Mouse (Mus musculus) right cerebral cortex, postnatal 25 days (tissue): Measurements from ENCODE around the gene Htr1d.

Source experiments
- DNase-seq: peaks from one replicate; pipeline ENCODE4 v3.0.0; 2022

Htr1d gene

GRCm38 (mm10) chr4:136452792-136453191 is 29.5 kb downstream of the Htr1d start:
- no peak for DNase-seq

GRCm38 (mm10) chr4:136454850-136455260 is 31.5 kb downstream of the Htr1d start:
- peak; percentile 63 for DNase-seq

- no peak for DNase-seq
Observed at GRCm38 (mm10) chr4:136456516-136457218, 33.3 kb downstream of the Htr1d start.

GRCm38 (mm10) chr4:136458276-136458675 is 35.0 kb downstream of the Htr1d start:
- no peak for DNase-seq

- DNase-seq: no peak
Observed at GRCm38 (mm10) chr4:136459210-136459609, 35.9 kb downstream of the Htr1d start.

- DNase-seq: no peak
Observed at GRCm38 (mm10) chr4:136461206-136461605, 37.9 kb downstream of the Htr1d start.

GRCm38 (mm10) chr4:136461761-136462085 is 38.4 kb downstream of the Htr1d start:
- no peak for DNase-seq

- DNase-seq: peak; percentile 74
Observed at GRCm38 (mm10) chr4:136462086-136462838, 38.9 kb downstream of the Htr1d start, which contains the start of gene 6030445D17Rik. Gene 6030445D17Rik, plus strand, starts transcription at chr4:136462250.

- no peak for DNase-seq
Observed at GRCm38 (mm10) chr4:136462839-136463178, 39.5 kb downstream of the Htr1d start.

GRCm38 (mm10) chr4:136463436-136463835 is 40.1 kb downstream of the Htr1d start:
- DNase-seq: no peak

- no peak for DNase-seq
Observed at GRCm38 (mm10) chr4:136466226-136466625, 42.9 kb downstream of the Htr1d start.

- DNase-seq: peak; percentile 65
Observed at GRCm38 (mm10) chr4:136468553-136469327, 45.4 kb downstream of the Htr1d start.

GRCm38 (mm10) chr4:136469371-136469903 is 46.1 kb downstream of the Htr1d start, which contains the start of gene Luzp1:
Gene Luzp1, plus strand, starts transcription at chr4:136469761.
- DNase-seq: peak; percentile 93

- DNase-seq: no peak
Observed at GRCm38 (mm10) chr4:136469941-136470346, 46.6 kb downstream of the Htr1d start.

- peak; percentile 64 for DNase-seq
Observed at GRCm38 (mm10) chr4:136470347-136471071, 47.2 kb downstream of the Htr1d start.

GRCm38 (mm10) chr4:136476692-136477091 is 53.4 kb downstream of the Htr1d start:
- DNase-seq: no peak

- DNase-seq: no peak
Observed at GRCm38 (mm10) chr4:136486549-136486948, 63.2 kb downstream of the Htr1d start.
